Mouse (Mus musculus): Measurements from ENCODE around the gene Top3b.

- no peak for TF ChIP-seq CTCF (IDR thresholded peaks at IDR 0.05; ENCODE audit: extremely low read depth, insufficient read depth, insufficient read length, insufficient replicate concordance)
- TF ChIP-seq POLR2A (IDR thresholded peaks at IDR 0.05; ENCODE audit: low read depth, low read length): no peak
Observed at GRCm38 (mm10) chr16:16828757-16829615, 41.5 kb upstream of the Top3b start, which contains the start of gene Spag6l.

Data from spleen, adult 2 months (tissue).